Mouse (Mus musculus) CH12.LX (cell line): Measurements from ENCODE around the gene Mgat3.

Experiments used
- ELF1 ChIP-seq: IDR thresholded peaks from 2 replicates; pipeline ENCODE4 v1.6.1; 2014; ENCODE audit warnings: low read depth, mild to moderate bottlenecking, inconsistent platforms, low read length, improper control_type of control experiment
- GABPA ChIP-seq: IDR thresholded peaks from 2 replicates; pipeline ENCODE4 v1.6.1; 2012; ENCODE audit warnings: low read depth, low read length, improper control_type of control experiment, inconsistent platforms; ENCODE audit not compliant: insufficient replicate concordance
- MEF2A ChIP-seq: IDR thresholded peaks from 2 replicates; pipeline ENCODE4 v1.6.1; 2014; ENCODE audit warnings: low read depth, mild to moderate bottlenecking, inconsistent platforms, low read length, improper control_type of control experiment, borderline replicate concordance
- POLR2A ChIP-seq: IDR thresholded peaks from 2 replicates; pipeline ENCODE4 v1.6.1; 2011; ENCODE audit warnings: low read depth, mild to moderate bottlenecking, improper control_type of control experiment, low read length
- RAD21 ChIP-seq: IDR thresholded peaks from 2 replicates; pipeline ENCODE4 v1.6.1; 2011; ENCODE audit warnings: low read depth, mild to moderate bottlenecking, low read length, improper control_type of control experiment, moderate library complexity
- SMC3 ChIP-seq: IDR thresholded peaks from 2 replicates; pipeline ENCODE4 v1.6.1; 2011; ENCODE audit warnings: low read depth, low read length, improper control_type of control experiment
- TCF12 ChIP-seq: IDR thresholded peaks from 2 replicates; pipeline ENCODE4 v1.6.1; 2014; ENCODE audit warnings: low read depth, mild to moderate bottlenecking, inconsistent platforms, low read length, improper control_type of control experiment
- ZC3H11A ChIP-seq: IDR thresholded peaks from 2 replicates; pipeline ENCODE4 v1.6.1; 2012; ENCODE audit warnings: low read depth, mild to moderate bottlenecking, inconsistent platforms, low read length, improper control_type of control experiment
- ZMIZ1 ChIP-seq: IDR thresholded peaks from 2 replicates; pipeline ENCODE4 v1.6.1; 2012; ENCODE audit warnings: low read depth, mild to moderate bottlenecking, inconsistent platforms, low read length, improper control_type of control experiment

DNA sequence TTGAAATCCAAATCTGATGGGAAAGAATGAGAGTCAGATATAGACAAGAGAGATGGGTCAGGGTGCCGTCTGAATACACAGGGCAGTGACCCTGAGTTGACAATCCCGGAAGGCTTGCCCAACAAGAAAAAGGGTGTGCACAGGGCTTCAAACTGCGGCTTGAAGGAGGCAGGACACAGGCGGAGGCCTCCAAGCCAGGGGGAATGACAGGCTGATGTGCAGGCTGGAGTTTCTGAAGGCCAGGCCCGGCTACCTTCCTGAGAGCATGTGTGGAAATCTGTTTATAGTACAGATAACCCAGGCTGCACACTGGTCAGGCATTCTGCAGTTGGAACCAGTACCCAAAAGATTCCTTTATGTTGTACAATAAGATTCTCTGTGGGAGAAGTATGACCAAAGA is 26.0 kb upstream of the Mgat3 start:
- TF ChIP-seq SMC3 (no peak), MEF2A (no peak), GABPA (no peak), TCF12 (no peak), POLR2A (no peak), ZMIZ1 (no peak), RAD21 (no peak), ZC3H11A (no peak), ELF1 (no peak)
